Mouse (Mus musculus): ENCODE results near the gene Gm18596. TPM values are rescaled to one million over a fixed set of nuclear protein-coding genes. Genes with fewer than 3 reads are reported as not detected.
"Not testable (repeated sequence)": the region's sequence is repeated elsewhere in the genome, so short reads cannot be mapped to it uniquely, and the experiment has no call there.

The Gm18596 gene
- polyA plus RNA-seq, 1 experiment from 2014 or later: not detected

GRCm38 (mm10) chr10:77750686-77751085 is 8.2 kb upstream of the Gm18596 start:
- not testable (repeated sequence) for ATAC-seq (ENCODE audit: low FRiP score); H3K9ac ChIP-seq; H3K4me1 ChIP-seq; H3K36me3 ChIP-seq (replicated peaks); H3K4me3 ChIP-seq (replicated peaks); H3K9me3 ChIP-seq; H3K27me3 ChIP-seq; H3K4me2 ChIP-seq; H3K27ac ChIP-seq
- 83% methylated on average over 1 of the region's 1 CpGs for WGBS

GRCm38 (mm10) chr10:77738929-77739328 is 3.5 kb downstream of the Gm18596 start:
- Histone ChIP-seq H3K27me3 (no peaks in the 10 kb centered on the region), H3K9me3 (no peaks in the 10 kb centered on the region), H3K36me3 (replicated peaks) (no peaks in the 10 kb centered on the region), H3K4me2 (no peak overlapping the region), H3K27ac (no peak overlapping the region), H3K4me1 (peaks cover 17% of the 10 kb centered on the region), H3K4me3 (replicated peaks) (no peak overlapping the region), H3K9ac (no peak overlapping the region)
- 93% methylated on average over 4 of the region's 4 CpGs for WGBS
- ATAC-seq (ENCODE audit: low FRiP score): no peak

GRCm38 (mm10) chr10:77735928-77736327 is 6.5 kb downstream of the Gm18596 start:
- Histone ChIP-seq H3K36me3 (replicated peaks) (no peaks in the 10 kb centered on the region), H3K9me3 (no peaks in the 10 kb centered on the region), H3K9ac (no peak overlapping the region), H3K27me3 (no peaks in the 10 kb centered on the region), H3K4me2 (no peak overlapping the region), H3K4me1 (peaks cover 12% of the 10 kb centered on the region), H3K4me3 (replicated peaks) (no peak overlapping the region), H3K27ac (no peak overlapping the region)
- 82% methylated on average over 1 of the region's 1 CpGs for WGBS
- ATAC-seq (ENCODE audit: low FRiP score): no peak

GRCm38 (mm10) chr10:77729241-77729640 is 13.2 kb downstream of the Gm18596 start:
- H3K27me3 ChIP-seq: no peaks in the 10 kb centered on the region
- no peaks in the 10 kb centered on the region for H3K9me3 ChIP-seq
- H3K27ac ChIP-seq: no peak overlapping the region
- 59% methylated on average over 4 of the region's 4 CpGs for WGBS
- H3K4me1 ChIP-seq: no peaks in the 10 kb centered on the region
- no peak for ATAC-seq (ENCODE audit: low FRiP score)
- H3K9ac ChIP-seq: no peak overlapping the region
- H3K4me3 ChIP-seq (replicated peaks): no peak overlapping the region
- no peak overlapping the region for H3K4me2 ChIP-seq
- no peaks in the 10 kb centered on the region for H3K36me3 ChIP-seq (replicated peaks)

- Histone ChIP-seq H3K27me3 (no peaks in the 10 kb centered on the region), H3K9me3 (no peaks in the 10 kb centered on the region), H3K4me2 (no peak overlapping the region), H3K4me3 (replicated peaks) (no peak overlapping the region), H3K9ac (no peak overlapping the region), H3K36me3 (replicated peaks) (no peaks in the 10 kb centered on the region), H3K27ac (no peak overlapping the region), H3K4me1 (no peaks in the 10 kb centered on the region)
- ATAC-seq (ENCODE audit: low FRiP score): no peak
- 63% methylated on average over 4 of the region's 4 CpGs for WGBS
Measured at GRCm38 (mm10) chr10:77728280-77728679, 14.2 kb downstream of the Gm18596 start.

- no peak for ATAC-seq (ENCODE audit: low FRiP score)
- no peaks in the 10 kb centered on the region for H3K9me3 ChIP-seq
- H3K36me3 ChIP-seq (replicated peaks): no peaks in the 10 kb centered on the region
- H3K4me3 ChIP-seq (replicated peaks): no peak within 1 kb of the TSS
- 32% methylated on average over 3 of the region's 3 CpGs for WGBS
- H3K4me1 ChIP-seq: no peaks in the 10 kb centered on the region
- H3K9ac ChIP-seq: no peak within 1 kb of the TSS
- no peaks in the 10 kb centered on the region for H3K27me3 ChIP-seq
- H3K27ac ChIP-seq: no peak within 1 kb of the TSS
- H3K4me2 ChIP-seq: no peak within 1 kb of the TSS
Measured at GRCm38 (mm10) chr10:77726186-77726585, 16.3 kb downstream of the Gm18596 start, which contains the start of gene Gm10100. Gm10100 (plus strand) TSS chr10:77726486.

- Histone ChIP-seq H3K4me2 (no peak overlapping the region), H3K4me1 (no peaks in the 10 kb centered on the region), H3K9ac (no peak overlapping the region), H3K36me3 (replicated peaks) (no peaks in the 10 kb centered on the region), H3K27ac (no peak overlapping the region), H3K9me3 (0 out of 2 replicates have a peak, but pooled peaks cover 4% of the 10 kb centered on the region), H3K4me3 (replicated peaks) (no peak overlapping the region), H3K27me3 (no peaks in the 10 kb centered on the region)
- ATAC-seq (ENCODE audit: low FRiP score): no peak
- 76% methylated on average over 8 of the region's 8 CpGs for WGBS
Measured at GRCm38 (mm10) chr10:77724855-77725254, 17.6 kb downstream of the Gm18596 start.

GRCm38 (mm10) chr10:77720299-77720698 is 22.1 kb downstream of the Gm18596 start, which contains the start of gene Krtap12-1:
Krtap12-1 (plus strand) TSS chr10:77720599.
- H3K4me1 ChIP-seq; H3K27me3 ChIP-seq; H3K4me3 ChIP-seq (replicated peaks); H3K9me3 ChIP-seq; H3K9ac ChIP-seq; H3K4me2 ChIP-seq; ATAC-seq (ENCODE audit: low FRiP score); H3K36me3 ChIP-seq (replicated peaks); H3K27ac ChIP-seq: not testable (repeated sequence)
- 88% methylated on average over 1 of the region's 1 CpGs for WGBS

- Histone ChIP-seq H3K36me3 (replicated peaks) (no peaks in the 10 kb centered on the region), H3K9me3 (0 out of 2 replicates have a peak, but pooled peaks cover 11% of the 10 kb centered on the region), H3K4me1 (no peaks in the 10 kb centered on the region), H3K4me3 (replicated peaks) (no peak within 1 kb of the TSS), H3K4me2 (no peak within 1 kb of the TSS), H3K9ac (no peak within 1 kb of the TSS), H3K27me3 (no peaks in the 10 kb centered on the region), H3K27ac (no peak within 1 kb of the TSS)
- no peak for ATAC-seq (ENCODE audit: low FRiP score)
- WGBS: 96% methylated on average over 1 of the region's 1 CpGs
Measured at GRCm38 (mm10) chr10:77715507-77715906, 26.9 kb downstream of the Gm18596 start, which contains the start of gene Gm10142. Gm10142 (plus strand) TSS chr10:77715807.

- H3K9me3 ChIP-seq: 0 out of 2 replicates have a peak, but pooled peaks cover 9% of the 10 kb centered on the region
- H3K9ac ChIP-seq: no peak overlapping the region
- H3K27ac ChIP-seq: no peak overlapping the region
- H3K27me3 ChIP-seq: no peaks in the 10 kb centered on the region
- no peak overlapping the region for H3K4me3 ChIP-seq (replicated peaks)
- H3K36me3 ChIP-seq (replicated peaks): no peaks in the 10 kb centered on the region
- no peak for ATAC-seq (ENCODE audit: low FRiP score)
- H3K4me1 ChIP-seq: no peaks in the 10 kb centered on the region
- 79% methylated on average over 4 of the region's 4 CpGs for WGBS
- H3K4me2 ChIP-seq: no peak overlapping the region
Measured at GRCm38 (mm10) chr10:77713734-77714133, 28.7 kb downstream of the Gm18596 start.

- not testable (repeated sequence) for ATAC-seq (ENCODE audit: low FRiP score); H3K27me3 ChIP-seq; H3K9ac ChIP-seq
Measured at GRCm38 (mm10) chr10:77711157-77711556, 31.3 kb downstream of the Gm18596 start, which contains the start of gene Gm10024. Gm10024 (plus strand) TSS chr10:77711457.

GRCm38 (mm10) chr10:77709831-77710230 is 32.6 kb downstream of the Gm18596 start:
- Histone ChIP-seq H3K9ac (no peak overlapping the region), H3K27ac (no peak overlapping the region), H3K36me3 (replicated peaks) (no peaks in the 10 kb centered on the region), H3K4me1 (no peaks in the 10 kb centered on the region), H3K4me2 (no peak overlapping the region), H3K4me3 (replicated peaks) (no peak overlapping the region), H3K9me3 (peaks cover 19% of the 10 kb centered on the region; the same call in 1 of the 2 replicates), H3K27me3 (no peaks in the 10 kb centered on the region)
- ATAC-seq (ENCODE audit: low FRiP score): no peak
- WGBS: 75% methylated on average over 3 of the region's 3 CpGs

More at GRCm38 (mm10) chr10:77711157-77711556, 31.3 kb downstream of the Gm18596 start, which contains the start of gene Gm10024:
- H3K4me1 ChIP-seq; H3K4me2 ChIP-seq; H3K36me3 ChIP-seq (replicated peaks); H3K27ac ChIP-seq; H3K4me3 ChIP-seq (replicated peaks): not testable (repeated sequence)
- peaks cover 15% of the 10 kb centered on the region; the same call in 1 of the 2 replicates for H3K9me3 ChIP-seq

- no peak for ATAC-seq (ENCODE audit: low FRiP score)
- Histone ChIP-seq H3K36me3 (replicated peaks) (no peaks in the 10 kb centered on the region), H3K4me2 (no peak within 1 kb of the TSS), H3K9ac (no peak within 1 kb of the TSS), H3K4me1 (no peaks in the 10 kb centered on the region), H3K9me3 (peaks cover 22% of the 10 kb centered on the region), H3K27me3 (no peaks in the 10 kb centered on the region), H3K4me3 (replicated peaks) (no peak within 1 kb of the TSS), H3K27ac (no peak within 1 kb of the TSS)
- 96% methylated on average over 1 of the region's 1 CpGs for WGBS
Measured at GRCm38 (mm10) chr10:77706326-77706725, 36.1 kb downstream of the Gm18596 start, which contains the start of gene Gm10272. Gm10272 (plus strand) TSS chr10:77706626.
